Mouse (Mus musculus): ENCODE results near the gene Cnst. TPM values are rescaled to one million over a fixed set of nuclear protein-coding genes. Genes with fewer than 3 reads are reported as not detected.

The Cnst gene
- 55.2 TPM for polyA plus RNA-seq (2017; shearing (Covaris generic))

DNA sequence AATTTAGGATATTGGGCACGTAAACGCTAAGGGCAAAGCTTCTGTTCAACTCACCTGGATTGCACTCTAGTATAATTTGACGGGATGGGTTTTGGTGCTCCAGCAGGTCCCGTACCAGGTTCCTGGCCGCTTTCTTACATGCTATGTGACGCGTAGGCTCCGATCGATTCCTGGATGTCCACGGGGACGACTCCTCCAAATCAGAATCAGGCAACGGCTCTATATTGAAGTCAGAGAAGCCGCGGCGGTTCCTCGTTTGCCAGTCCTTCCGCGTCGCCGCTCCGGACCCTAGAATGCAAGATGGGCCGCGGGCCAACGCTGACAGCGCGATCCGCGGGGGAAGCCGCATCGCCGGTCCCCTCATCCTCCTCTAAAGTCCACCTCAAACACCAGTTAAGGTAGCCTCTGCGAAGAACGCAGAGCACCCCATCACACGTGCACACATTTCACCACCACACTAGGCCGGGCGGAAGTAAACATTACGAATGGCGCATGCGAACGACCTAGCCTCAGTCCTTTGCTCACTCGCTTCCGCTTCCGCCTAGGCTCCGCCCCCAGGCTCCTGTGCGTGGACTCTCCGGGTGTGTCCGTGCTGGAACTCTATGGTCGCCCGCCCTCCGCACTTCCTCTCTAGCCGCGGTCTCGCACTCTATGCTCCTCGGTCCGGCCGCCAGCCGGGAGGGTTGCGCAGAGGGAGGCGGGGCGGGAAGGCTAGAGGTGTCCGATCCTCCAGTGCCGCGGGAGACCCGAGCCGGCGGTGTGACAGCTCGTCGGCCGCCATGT, at the start of gene Cnst, which contains the start of gene Tfb2m:
Gene Cnst, plus strand, starts transcription at position 603 of the 783 bp plus-strand sequence.
Gene Tfb2m, minus strand, starts transcription at position 500 of the 783 bp plus-strand sequence.

DNA sequence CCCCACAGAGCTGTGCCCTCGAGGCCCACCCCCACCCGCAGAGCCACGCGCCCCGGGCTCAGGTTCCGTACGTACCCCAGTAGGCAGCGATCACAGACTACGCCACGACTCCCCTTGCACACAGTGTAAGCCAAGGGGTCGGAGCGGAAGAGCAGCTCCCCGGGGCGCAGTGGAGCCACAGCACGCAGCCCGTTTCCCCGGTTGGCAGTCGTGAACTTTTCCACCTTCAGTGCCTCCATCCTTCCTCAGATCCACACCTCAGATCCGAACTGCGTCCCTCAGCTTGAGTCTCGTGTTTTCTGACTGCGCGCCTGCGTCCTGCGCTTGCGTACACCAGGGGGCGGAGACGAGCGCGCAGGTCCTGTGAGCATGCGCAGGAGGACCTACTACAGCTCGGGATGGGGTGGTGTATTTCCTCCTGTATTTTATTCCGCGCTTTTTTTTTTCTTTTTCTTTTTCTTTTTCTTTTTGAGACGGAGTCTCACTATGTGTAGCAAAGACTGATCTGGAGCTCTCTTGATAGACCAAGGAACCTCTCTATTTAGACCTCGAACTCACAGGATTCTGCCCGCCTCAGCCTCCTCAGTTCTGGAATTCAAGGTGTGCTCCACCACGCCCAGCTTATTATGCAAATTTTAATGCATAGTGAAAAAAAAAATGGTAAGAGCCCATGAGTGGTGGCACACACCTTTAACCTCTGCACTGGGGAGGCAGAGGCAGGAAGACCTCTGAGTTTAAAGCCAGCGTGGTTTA, 28.3 kb upstream of the Cnst start, which contains the start of gene Smyd3:
Gene Smyd3, minus strand, starts transcription at position 329 of the 753 bp plus-strand sequence.

DNA sequence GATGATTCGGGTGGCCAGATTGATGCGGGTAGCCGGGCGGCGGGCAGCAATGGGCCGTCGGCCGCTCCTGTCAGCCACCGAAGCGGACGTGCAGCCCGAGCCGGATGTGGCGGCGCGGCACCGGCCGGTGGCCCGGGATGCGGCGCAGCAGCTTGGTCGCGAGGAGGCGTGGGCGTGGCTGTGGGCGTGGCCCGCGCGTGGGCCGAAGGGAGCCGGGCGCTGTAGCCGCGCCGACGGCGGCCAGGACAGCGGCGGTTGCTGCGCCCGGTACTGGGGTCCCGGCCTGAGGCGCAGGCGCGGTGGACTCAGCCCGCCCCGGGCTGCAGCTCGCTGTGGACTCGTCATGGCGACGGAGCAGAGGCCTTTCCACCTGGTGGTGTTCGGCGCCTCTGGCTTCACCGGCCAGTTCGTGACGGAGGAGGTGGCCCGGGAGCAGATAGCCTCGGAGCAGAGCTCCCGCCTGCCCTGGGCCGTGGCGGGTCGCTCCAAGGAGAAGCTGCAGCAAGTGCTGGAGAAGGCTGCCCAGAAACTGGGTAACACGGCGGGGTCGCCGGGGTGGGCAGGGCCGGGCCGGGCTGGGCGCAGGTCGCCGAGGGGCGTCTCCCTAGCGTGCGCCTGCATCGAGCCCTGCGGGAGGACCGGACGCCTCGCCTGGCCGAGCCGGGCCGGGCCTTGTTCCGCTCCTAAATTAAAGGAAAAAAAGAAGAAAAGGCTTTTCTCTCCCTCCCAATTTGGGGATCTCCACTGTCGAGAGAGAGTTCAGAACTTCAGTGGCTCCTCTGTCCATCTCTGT, 122.0 kb downstream of the Cnst start, which contains the start of gene Sccpdh:
Gene Sccpdh, plus strand, starts transcription at position 198 of the 793 bp plus-strand sequence.

Other genes with a start within 250 kb of the Cnst start
- gene Smyd3, start 28.3 kb upstream of the Cnst start, polyA plus RNA-seq (2017; shearing (Covaris generic)) = 46.2 TPM
- gene Tfb2m, start 103 bp upstream of the Cnst start, polyA plus RNA-seq (2017; shearing (Covaris generic)) = 47.3 TPM
- 3.4 TPM for gene Sccpdh, start 121.8 kb downstream of the Cnst start, polyA plus RNA-seq (2017; shearing (Covaris generic))
- gene Kif28, start 198.9 kb downstream of the Cnst start, polyA plus RNA-seq (2017; shearing (Covaris generic)) = not detected